Mouse (Mus musculus) kidney, embryonic 16.5 days (tissue): ENCODE results near the gene Wdr72. TPM values are rescaled to one million over a fixed set of nuclear protein-coding genes. Genes with fewer than 3 reads are reported as not detected.

ENCODE experiments used
- ATAC-seq: fragments of 200-750 bp; cut with Nextera tagmentation; 2 replicates; pipeline ENCODE4 v1.8.0; 2017; ENCODE audit warnings: moderate TSS enrichment; ENCODE audit not compliant: low FRiP score, low TSS enrichment
- H3K27ac ChIP-seq: fragments of 300-500 bp; sonication (generic); 2 replicates; pipeline ENCODE4 v1.5.1; 2014; ENCODE audit warnings: low read length
- H3K27me3 ChIP-seq: fragments of 300-500 bp; sonication (generic); 2 replicates; pipeline ENCODE4 v1.6.1; 2014; ENCODE audit warnings: low read length, control low read depth, mixed read lengths; ENCODE audit not compliant: insufficient read depth
- H3K36me3 ChIP-seq: fragments of 300-500 bp; sonication (generic); 2 replicates; pipeline ENCODE4 v1.6.1; 2014; ENCODE audit warnings: low read length, control low read depth, mixed read lengths; ENCODE audit not compliant: insufficient read depth
- H3K4me1 ChIP-seq: fragments of 300-500 bp; sonication (generic); 2 replicates; pipeline ENCODE4 v1.6.1; 2014; ENCODE audit warnings: low read length, control low read depth, mixed read lengths; ENCODE audit not compliant: insufficient read depth
- H3K4me2 ChIP-seq: fragments of 300-500 bp; sonication (generic); replicated peaks from 2 replicates; pipeline ENCODE4 v1.6.1; 2014; ENCODE audit warnings: low read depth, low read length
- H3K4me3 ChIP-seq: fragments of 300-500 bp; sonication (generic); 2 replicates; pipeline ENCODE4 v1.5.1; 2014; ENCODE audit warnings: mild to moderate bottlenecking, low read length
- H3K9ac ChIP-seq: fragments of 300-500 bp; sonication (generic); replicated peaks from 2 replicates; pipeline ENCODE4 v1.6.1; 2014; ENCODE audit warnings: low read length
- H3K9me3 ChIP-seq: fragments of 300-500 bp; sonication (generic); 2 replicates; pipeline ENCODE4 v1.6.1; 2016; ENCODE audit warnings: low read length, control low read depth
- WGBS: fragments of 180-500 bp; shearing (Covaris S2); extraction: QIAGEN DNeasy Blood & Tissue Kit; methylation state at CpG from one replicate; pipeline ENCODE4 v1.1.7; 2014; 5-methylcytosine and 5-hydroxymethylcytosine counted together
- polyA plus RNA-seq: library from polyadenylated mRNA; unstranded; fragments of >200 nt; fragmentation: Nextera tagmentation; extraction: Ambion mirVana; gene quantifications from 2 replicates; pipeline ENCODE4 v1.2.1, GENCODE M21; 2015

Wdr72 gene
- polyA plus RNA-seq, 1 experiment from 2014 or later, result 2.2 TPM

DNA sequence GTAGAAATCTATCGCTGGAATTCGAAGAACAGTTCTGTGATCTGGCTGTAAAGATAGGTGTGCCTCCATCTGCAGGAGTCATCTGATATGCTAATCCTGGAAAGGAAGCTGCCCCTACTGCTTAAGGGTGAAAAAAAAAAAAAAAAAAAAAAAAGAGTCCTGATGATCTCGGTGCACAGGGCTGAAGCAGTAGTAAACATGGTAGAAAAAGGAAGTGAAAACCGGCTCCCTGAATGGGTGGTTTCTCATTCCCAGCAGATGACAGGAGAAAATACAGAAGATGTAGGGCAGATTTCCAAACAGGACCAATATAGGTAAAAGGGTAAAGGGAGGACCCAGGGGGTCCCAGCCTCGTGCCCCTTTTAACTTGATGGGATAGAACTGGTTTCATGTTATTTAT is 16.1 kb downstream of the Wdr72 start:
- H3K4me3 ChIP-seq, result no peak overlapping the region
- no peak overlapping the region for H3K27ac ChIP-seq
- no peaks in the 10 kb centered on the region for H3K4me1 ChIP-seq
- 62% methylated on average over 5 of the region's 5 CpGs for WGBS
- no peak for ATAC-seq
- H3K36me3 ChIP-seq, result no peaks in the 10 kb centered on the region
- no peak overlapping the region for H3K4me2 ChIP-seq
- H3K27me3 ChIP-seq, result no peaks in the 10 kb centered on the region
- no peak overlapping the region for H3K9ac ChIP-seq
- no peaks in the 10 kb centered on the region for H3K9me3 ChIP-seq

DNA sequence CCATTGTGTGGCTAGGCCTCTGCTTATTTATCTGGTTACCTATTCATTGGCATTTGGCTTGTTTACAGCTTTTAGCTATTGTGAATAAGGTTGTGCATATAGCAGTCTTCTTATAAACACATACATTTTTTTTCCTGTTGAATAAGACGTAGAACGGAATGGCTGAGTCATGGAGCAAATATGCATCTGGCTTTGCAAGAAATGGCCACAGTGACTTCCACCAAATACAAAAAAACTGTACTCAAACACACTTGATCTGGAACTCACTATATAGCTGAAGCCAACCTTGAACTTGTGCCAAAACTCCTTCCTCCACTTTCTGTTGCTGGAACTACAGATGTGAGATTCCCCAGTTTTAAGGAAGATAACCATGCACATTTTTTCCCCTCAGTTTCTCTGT is 23.9 kb downstream of the Wdr72 start:
- no peak for ATAC-seq
- no peak overlapping the region for H3K4me2 ChIP-seq
- H3K27ac ChIP-seq, result no peak overlapping the region
- H3K4me3 ChIP-seq, result no peak overlapping the region
- no peaks in the 10 kb centered on the region for H3K36me3 ChIP-seq
- H3K27me3 ChIP-seq, result no peaks in the 10 kb centered on the region
- no peaks in the 10 kb centered on the region for H3K4me1 ChIP-seq
- no peak overlapping the region for H3K9ac ChIP-seq
- WGBS, result 67% methylated on average over 2 of the region's 2 CpGs
- no peaks in the 10 kb centered on the region for H3K9me3 ChIP-seq

DNA sequence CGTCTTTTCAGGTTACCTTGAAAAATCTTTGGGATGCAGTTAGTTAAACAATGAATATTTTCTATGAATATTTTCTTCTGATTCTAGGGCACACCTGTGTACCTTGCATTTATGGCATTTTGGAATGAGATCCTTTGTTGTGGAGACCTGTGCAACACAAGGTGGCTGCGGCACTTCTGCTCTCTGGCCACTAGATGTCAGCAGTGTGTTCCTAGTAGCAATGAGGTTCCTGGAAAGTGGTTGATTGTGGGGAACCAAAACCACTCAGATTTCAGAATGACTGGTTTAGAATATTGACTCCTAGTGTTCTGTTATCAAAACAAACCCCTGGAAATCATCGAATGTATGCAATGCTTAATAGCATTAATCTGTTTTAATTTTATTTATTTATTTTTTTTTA is 31.7 kb downstream of the Wdr72 start:
- ATAC-seq, result no peak

DNA sequence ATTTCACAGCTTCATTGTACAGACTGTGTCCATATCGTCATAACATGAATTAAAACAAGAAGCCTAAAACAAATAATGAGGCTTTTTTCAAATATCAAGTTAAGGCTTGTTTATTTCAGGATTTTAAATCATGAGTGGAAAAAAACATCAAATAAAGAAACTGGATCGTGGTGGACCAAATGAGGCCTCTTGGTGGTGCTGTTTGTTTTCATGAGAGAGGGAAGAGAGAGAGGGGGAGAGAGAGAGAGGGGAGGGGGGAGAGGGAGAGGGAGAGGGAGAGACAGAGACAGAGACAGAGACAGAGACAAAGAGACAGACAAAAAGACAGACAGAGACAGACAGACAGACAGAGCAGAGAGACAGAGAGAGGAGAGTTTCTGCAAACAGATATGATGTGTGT is 32.5 kb downstream of the Wdr72 start:
- ATAC-seq, result no peak
- Histone ChIP-seq H3K27ac (no peak overlapping the region), H3K9ac (no peak overlapping the region), H3K4me3 (no peak overlapping the region), H3K9me3 (no peaks in the 10 kb centered on the region), H3K36me3 (no peaks in the 10 kb centered on the region), H3K27me3 (no peaks in the 10 kb centered on the region), H3K4me1 (no peaks in the 10 kb centered on the region), H3K4me2 (no peak overlapping the region)
- WGBS, result 33% methylated on average over 2 of the region's 2 CpGs

More for the DNA sequence above, 31.7 kb downstream of the Wdr72 start:
- Histone ChIP-seq H3K4me1 (no peaks in the 10 kb centered on the region), H3K27ac (no peak overlapping the region), H3K27me3 (no peaks in the 10 kb centered on the region), H3K36me3 (no peaks in the 10 kb centered on the region), H3K4me2 (no peak overlapping the region), H3K9me3 (no peaks in the 10 kb centered on the region), H3K4me3 (no peak overlapping the region), H3K9ac (no peak overlapping the region)
- WGBS, result 4% methylated on average over 3 of the region's 3 CpGs

DNA sequence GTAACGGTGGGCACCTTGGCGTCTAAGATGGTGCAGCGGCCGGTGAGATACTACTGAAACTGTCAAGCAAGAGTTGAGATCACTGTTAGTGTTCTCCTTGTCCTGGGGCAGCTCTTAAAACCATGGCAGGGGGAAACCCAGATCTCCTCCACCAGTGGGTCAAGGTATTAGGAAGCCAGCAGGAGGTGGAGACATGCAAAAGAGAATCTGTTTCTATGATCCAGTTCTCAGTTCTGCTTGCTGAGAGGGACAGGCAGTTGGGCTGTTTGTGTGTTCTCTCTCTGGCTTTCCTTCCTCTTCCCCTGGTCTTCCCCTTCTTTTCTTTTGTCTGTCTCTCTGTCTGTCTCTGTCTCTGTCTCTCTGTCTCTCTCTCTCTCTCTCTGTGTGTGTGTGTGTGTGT is 35.0 kb downstream of the Wdr72 start:
- Histone ChIP-seq H3K27me3 (no peaks in the 10 kb centered on the region), H3K4me1 (no peaks in the 10 kb centered on the region), H3K9me3 (no peaks in the 10 kb centered on the region), H3K27ac (no peak overlapping the region), H3K9ac (no peak overlapping the region), H3K36me3 (no peaks in the 10 kb centered on the region), H3K4me3 (no peak overlapping the region), H3K4me2 (no peak overlapping the region)
- WGBS, result 94% methylated on average over 4 of the region's 4 CpGs
- ATAC-seq, result no peak

DNA sequence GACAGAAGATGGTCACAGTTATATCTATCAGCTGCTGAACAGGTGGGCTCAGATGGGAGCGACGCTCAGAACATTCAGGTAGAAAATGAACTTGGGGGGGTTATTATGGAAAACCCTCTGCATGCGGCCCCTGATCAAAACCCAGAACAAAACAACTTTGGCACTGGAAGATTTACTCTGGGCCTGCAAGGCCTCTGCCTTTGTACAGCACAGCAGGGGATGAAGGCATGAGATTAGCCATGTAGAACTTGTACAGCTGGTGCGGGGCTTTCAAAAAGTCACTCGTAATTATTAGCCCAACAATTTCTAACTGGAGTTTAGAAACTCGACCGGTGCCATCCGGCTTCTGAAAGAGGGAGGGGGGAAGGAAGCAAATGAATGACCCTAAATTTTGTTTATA is 38.1 kb downstream of the Wdr72 start:
- Histone ChIP-seq H3K4me1 (no peaks in the 10 kb centered on the region), H3K36me3 (no peaks in the 10 kb centered on the region), H3K4me3 (no peak overlapping the region), H3K9ac (no peak overlapping the region), H3K9me3 (no peaks in the 10 kb centered on the region), H3K27ac (no peak overlapping the region), H3K4me2 (no peak overlapping the region), H3K27me3 (no peaks in the 10 kb centered on the region)
- WGBS, result 70% methylated on average over 8 of the region's 8 CpGs
- no peak for ATAC-seq

DNA sequence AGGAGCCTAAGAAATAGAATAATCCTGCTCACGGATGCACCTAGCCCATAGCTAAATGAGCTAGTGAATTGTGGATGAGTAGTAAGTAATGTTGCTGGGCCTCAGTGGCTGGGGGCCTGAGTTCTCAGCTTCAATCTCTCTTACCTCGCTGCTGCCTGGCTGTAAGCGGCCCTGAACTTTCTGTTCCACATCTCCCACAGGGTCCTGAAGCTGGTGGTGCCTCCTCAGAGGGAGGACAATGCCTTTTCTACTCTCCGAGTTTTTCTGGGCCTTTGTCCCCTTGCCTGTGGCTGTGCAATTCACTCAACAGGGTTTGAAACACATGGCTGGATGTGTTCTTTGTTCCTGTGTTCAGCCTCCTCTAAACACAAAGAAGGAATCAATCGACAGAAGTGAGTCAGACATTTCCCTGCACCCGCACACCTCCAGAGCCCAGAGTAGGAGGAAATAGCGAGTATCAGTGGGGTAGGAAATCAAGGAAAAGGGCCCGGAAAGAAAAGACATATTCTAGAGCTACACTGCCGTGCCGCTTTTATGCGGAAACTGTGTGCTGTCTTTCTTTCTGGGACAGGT is 50.3 kb downstream of the Wdr72 start:
- no peaks in the 10 kb centered on the region for H3K9me3 ChIP-seq

DNA sequence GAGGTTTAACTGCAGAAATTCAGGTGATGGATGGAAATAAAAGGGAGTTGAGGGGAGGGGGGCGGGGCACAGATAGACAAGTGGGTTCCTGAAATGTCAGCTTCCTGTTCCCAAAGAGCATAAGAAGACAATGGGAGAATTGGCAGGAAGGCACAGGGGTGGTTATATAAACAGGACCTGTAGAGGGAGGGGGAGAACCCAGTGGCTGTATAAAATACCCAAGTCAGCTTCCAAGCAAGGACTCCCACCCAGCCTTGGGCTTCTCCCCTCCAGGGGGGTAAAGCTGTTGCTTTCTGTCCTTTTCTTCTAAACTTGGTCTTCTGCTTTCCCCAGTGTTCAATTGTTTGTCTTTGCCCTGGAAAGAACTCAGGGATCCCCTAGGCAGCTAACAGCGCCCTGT is 55.5 kb downstream of the Wdr72 start:
- no peak overlapping the region for H3K4me2 ChIP-seq
- H3K27ac ChIP-seq, result no peak overlapping the region

More for the DNA sequence above, 50.3 kb downstream of the Wdr72 start:
- Histone ChIP-seq H3K36me3 (no peaks in the 10 kb centered on the region), H3K27ac (no peak overlapping the region), H3K4me1 (no peaks in the 10 kb centered on the region), H3K27me3 (no peaks in the 10 kb centered on the region), H3K9ac (no peak overlapping the region), H3K4me2 (no peak overlapping the region), H3K4me3 (no peak overlapping the region)
- 79% methylated on average over 11 of the region's 11 CpGs for WGBS
- no peak for ATAC-seq

DNA sequence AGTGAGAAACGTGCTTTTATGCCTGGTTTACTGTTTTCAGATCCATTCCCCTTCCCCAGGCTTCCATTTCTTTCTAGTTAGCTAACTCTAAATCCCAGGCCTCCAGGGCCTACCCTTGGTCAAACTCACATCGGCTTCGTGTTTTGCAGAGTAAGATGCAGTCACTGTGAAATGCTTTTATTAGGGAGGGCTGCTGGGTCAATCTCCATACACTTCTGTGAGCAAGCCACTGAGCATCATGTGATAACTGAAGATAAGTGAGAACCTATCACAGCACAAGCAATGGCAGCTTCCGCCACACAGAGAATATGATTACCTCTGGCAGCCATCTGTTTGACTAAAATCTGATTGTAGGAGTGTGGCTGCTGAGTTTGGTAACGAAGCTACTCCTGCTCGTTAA is 59.7 kb downstream of the Wdr72 start:
- H3K4me2 ChIP-seq, result no peak overlapping the region
- no peaks in the 10 kb centered on the region for H3K9me3 ChIP-seq
- ATAC-seq, result no peak
- H3K4me3 ChIP-seq, result no peak overlapping the region
- no peaks in the 10 kb centered on the region for H3K4me1 ChIP-seq
- no peak overlapping the region for H3K9ac ChIP-seq
- no peaks in the 10 kb centered on the region for H3K27me3 ChIP-seq
- H3K27ac ChIP-seq, result no peak overlapping the region
- H3K36me3 ChIP-seq, result no peaks in the 10 kb centered on the region
- WGBS, result 77% methylated on average over 6 of the region's 6 CpGs

More for the DNA sequence above, 55.5 kb downstream of the Wdr72 start:
- Histone ChIP-seq H3K36me3 (no peaks in the 10 kb centered on the region), H3K4me1 (no peaks in the 10 kb centered on the region), H3K27me3 (no peaks in the 10 kb centered on the region), H3K9me3 (no peaks in the 10 kb centered on the region), H3K9ac (no peak overlapping the region), H3K4me3 (no peak overlapping the region)
- WGBS, result 85% methylated on average over 2 of the region's 2 CpGs
- no peak for ATAC-seq

DNA sequence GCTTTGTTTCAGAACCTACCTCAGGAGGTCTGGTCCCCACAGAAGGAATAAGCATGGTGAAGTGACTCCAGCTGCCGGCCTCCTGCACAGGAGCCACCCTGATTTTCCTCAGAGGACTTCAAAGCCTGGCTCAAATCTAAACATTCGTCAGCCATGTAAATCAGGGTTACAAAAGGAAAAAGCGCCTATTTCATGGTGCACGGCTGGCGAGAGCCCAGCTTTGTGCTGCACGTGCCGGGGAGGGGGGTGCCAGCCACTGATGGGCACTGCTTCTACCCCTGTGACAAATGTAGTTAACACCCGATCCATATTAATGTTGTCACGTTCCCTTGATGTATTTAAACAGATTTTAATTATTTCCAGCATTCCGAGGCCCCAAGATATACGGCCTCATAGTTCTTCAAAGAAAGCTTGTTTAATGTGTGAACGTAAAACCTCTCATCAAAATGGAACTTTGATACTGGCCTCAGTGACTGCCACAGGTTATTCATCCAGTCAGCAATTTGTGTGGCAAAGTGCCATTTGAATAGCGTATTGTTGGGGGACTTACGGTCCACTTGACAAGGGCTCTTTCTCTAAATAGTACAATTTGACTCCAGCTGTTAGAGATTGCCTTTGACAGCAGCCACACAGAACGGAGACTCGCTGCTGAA is 76.7 kb downstream of the Wdr72 start:
- Histone ChIP-seq H3K4me2 (peak overlapping the region; percentile 22), H3K9ac (no peak overlapping the region), H3K36me3 (no peaks in the 10 kb centered on the region), H3K27me3 (no peaks in the 10 kb centered on the region), H3K9me3 (no peaks in the 10 kb centered on the region), H3K4me1 (no peaks in the 10 kb centered on the region), H3K4me3 (no peak overlapping the region), H3K27ac (no peak overlapping the region)
- no peak for ATAC-seq
- WGBS, result 22% methylated on average over 16 of the region's 16 CpGs
